Mouse (Mus musculus) MEL (cell line): Measurements from ENCODE around the gene Medag. TPM values are rescaled to one million over a fixed set of nuclear protein-coding genes. Genes with fewer than 3 reads are reported as not detected.

Source experiments
- DNase-seq: peaks from one replicate; pipeline ENCODE4 v3.0.0; 2011; ENCODE audit warnings: low read depth, low spot score
- H3K27ac ChIP-seq: 2 replicates; pipeline ENCODE4 v1.5.1; 2012; ENCODE audit warnings: low read depth, mild to moderate bottlenecking, control low read depth, low read length, moderate library complexity; ENCODE audit not compliant: control insufficient read depth
- H3K27me3 ChIP-seq, 2 experiments: fragments of 150-350 bp in 1 of 2; sonication (generic) in 1 of 2; 2 replicates each; pipeline ENCODE4 v1.6.1; 2012; ENCODE audit warnings: low read length in 2 of 2, mild to moderate bottlenecking in 2 of 2, improper control_type of control experiment in 1 of 2, moderate library complexity in 1 of 2; ENCODE audit not compliant: insufficient read depth in 2 of 2, control insufficient read depth in 1 of 2
- H3K36me3 ChIP-seq, 2 experiments: 2 replicates each; pipeline ENCODE4 v1.6.1; 2012 to 2014; ENCODE audit warnings: low read length in 2 of 2, improper control_type of control experiment in 1 of 2, inconsistent platforms in 1 of 2, mild to moderate bottlenecking in 1 of 2; ENCODE audit not compliant: insufficient read depth in 2 of 2, control insufficient read depth in 1 of 2
- H3K4me1 ChIP-seq, 2 experiments: fragments of 150-350 bp in 1 of 2; sonication (generic) in 1 of 2; 2 replicates each; pipeline ENCODE4 v1.6.1; 2012; ENCODE audit warnings: low read length in 2 of 2, improper control_type of control experiment in 1 of 2, mild to moderate bottlenecking in 1 of 2; ENCODE audit not compliant: insufficient read depth in 2 of 2, control insufficient read depth in 1 of 2
- H3K4me3 ChIP-seq, 2 experiments: fragments of 150-350 bp in 1 of 2; sonication (generic) in 1 of 2; 2 replicates each; pipeline ENCODE4 v1.5.1; 2012; ENCODE audit warnings: low read depth in 2 of 2, low read length in 2 of 2, mild to moderate bottlenecking in 2 of 2, moderate library complexity in 2 of 2, control low read depth in 1 of 2, improper control_type of control experiment in 1 of 2; ENCODE audit not compliant: control insufficient read depth in 1 of 2, insufficient read depth in 1 of 2
- H3K79me2 ChIP-seq: 2 replicates; pipeline ENCODE4 v1.6.1; 2012; ENCODE audit warnings: mild to moderate bottlenecking, low read length, moderate library complexity; ENCODE audit not compliant: control insufficient read depth, poor library complexity, insufficient read depth
- H3K9ac ChIP-seq: 2 replicates; pipeline ENCODE4 v1.6.1; 2012; ENCODE audit warnings: low read depth, mild to moderate bottlenecking, control low read depth, low read length, moderate library complexity; ENCODE audit not compliant: control insufficient read depth, poor library complexity, severe bottlenecking
- H3K9me3 ChIP-seq: fragments of 150-350 bp; sonication (generic); replicated peaks from 2 replicates; pipeline ENCODE4 v1.6.1; 2012; ENCODE audit warnings: mild to moderate bottlenecking, low read length, improper control_type of control experiment, moderate library complexity; ENCODE audit not compliant: insufficient read depth
- BHLHE40 ChIP-seq: IDR thresholded peaks from 2 replicates; pipeline ENCODE4 v1.6.1; 2012; ENCODE audit warnings: low read depth, mild to moderate bottlenecking, inconsistent platforms, low read length, improper control_type of control experiment, borderline replicate concordance
- CHD1 ChIP-seq: IDR thresholded peaks from 2 replicates; pipeline ENCODE4 v1.6.1; 2012; ENCODE audit warnings: low read depth, mild to moderate bottlenecking, inconsistent platforms, low read length, improper control_type of control experiment
- CHD2 ChIP-seq: IDR thresholded peaks from 2 replicates; pipeline ENCODE4 v1.6.1; 2011; ENCODE audit warnings: low read length, improper control_type of control experiment
- CTCF ChIP-seq, 3 experiments: IDR thresholded peaks in 2 of 3; conservative IDR thresholded peaks in 1 of 3; 2 replicates each; pipeline ENCODE4 v1.5.1; 2011 to 2012; ENCODE audit warnings: low read length in 3 of 3, low read depth in 2 of 3, mild to moderate bottlenecking in 2 of 3, improper control_type of control experiment in 1 of 3, inconsistent platforms in 1 of 3, mixed read lengths in 1 of 3, moderate library complexity in 1 of 3; ENCODE audit not compliant: control insufficient read depth in 1 of 3, insufficient read depth in 1 of 3, poor library complexity in 1 of 3, severe bottlenecking in 1 of 3
- E2F4 ChIP-seq: IDR thresholded peaks from 2 replicates; pipeline ENCODE4 v1.6.1; 2011; ENCODE audit warnings: low read depth, low read length, improper control_type of control experiment, borderline replicate concordance
- ELF1 ChIP-seq: IDR thresholded peaks from 2 replicates; pipeline ENCODE4 v1.6.1; 2014; ENCODE audit warnings: low read depth, mild to moderate bottlenecking, inconsistent platforms, low read length, improper control_type of control experiment, moderate library complexity
- EP300 ChIP-seq, 2 experiments: IDR thresholded peaks; 2 replicates each; pipeline ENCODE4 v1.6.1; 2011; ENCODE audit warnings: improper control_type of control experiment in 2 of 2, low read length in 2 of 2, low read depth in 1 of 2, mild to moderate bottlenecking in 1 of 2
- ETS1 ChIP-seq: IDR thresholded peaks from 2 replicates; pipeline ENCODE4 v1.6.1; 2012; ENCODE audit warnings: low read depth, mild to moderate bottlenecking, inconsistent platforms, low read length, improper control_type of control experiment, moderate library complexity
- GABPA ChIP-seq: IDR thresholded peaks from 2 replicates; pipeline ENCODE4 v1.6.1; 2012; ENCODE audit warnings: low read depth, mild to moderate bottlenecking, inconsistent platforms, low read length, improper control_type of control experiment, moderate library complexity
- GATA1 ChIP-seq: IDR thresholded peaks from 2 replicates; pipeline ENCODE4 v1.6.1; 2011; ENCODE audit warnings: low read depth, low read length, improper control_type of control experiment
- HCFC1 ChIP-seq: IDR thresholded peaks from 2 replicates; pipeline ENCODE4 v1.6.1; 2012; ENCODE audit warnings: low read depth, mild to moderate bottlenecking, inconsistent platforms, low read length, improper control_type of control experiment, moderate library complexity
- JUND ChIP-seq: IDR thresholded peaks from 2 replicates; pipeline ENCODE4 v1.6.1; 2011; ENCODE audit warnings: low read depth, mild to moderate bottlenecking, improper control_type of control experiment, low read length
- KAT2A ChIP-seq: conservative IDR thresholded peaks from 2 replicates; pipeline ENCODE4 v1.6.1; 2012; ENCODE audit warnings: low read depth, low read length, improper control_type of control experiment, inconsistent platforms
- MAFK ChIP-seq: IDR thresholded peaks from 2 replicates; pipeline ENCODE4 v1.6.1; 2011; ENCODE audit warnings: low read depth, mild to moderate bottlenecking, low read length, improper control_type of control experiment, borderline replicate concordance
- MAX ChIP-seq: IDR thresholded peaks from 2 replicates; pipeline ENCODE4 v1.6.1; 2011; ENCODE audit warnings: low read length, improper control_type of control experiment
- MAZ ChIP-seq: IDR thresholded peaks from 2 replicates; pipeline ENCODE4 v1.6.1; 2012; ENCODE audit warnings: low read depth, mild to moderate bottlenecking, inconsistent platforms, low read length, improper control_type of control experiment
- MEF2A ChIP-seq: IDR thresholded peaks from 2 replicates; pipeline ENCODE4 v1.6.1; 2014; ENCODE audit warnings: low read depth, mild to moderate bottlenecking, inconsistent platforms, low read length, improper control_type of control experiment; ENCODE audit not compliant: poor library complexity, insufficient replicate concordance, severe bottlenecking; ENCODE audit errors: extremely low read depth
- MXI1 ChIP-seq: IDR thresholded peaks from 2 replicates; pipeline ENCODE4 v1.6.1; 2011; ENCODE audit warnings: mild to moderate bottlenecking, low read depth, low read length, improper control_type of control experiment
- MYB ChIP-seq: IDR thresholded peaks from 2 replicates; pipeline ENCODE4 v1.6.1; 2011; ENCODE audit warnings: mild to moderate bottlenecking, low read depth, low read length, improper control_type of control experiment
- MYC ChIP-seq: IDR thresholded peaks from 2 replicates; pipeline ENCODE4 v1.6.1; 2011; ENCODE audit warnings: low read depth, mild to moderate bottlenecking, low read length, improper control_type of control experiment, moderate library complexity
- NELFE ChIP-seq: IDR thresholded peaks from 2 replicates; pipeline ENCODE4 v1.6.1; 2011; ENCODE audit warnings: low read depth, low read length, improper control_type of control experiment
- NRF1 ChIP-seq: IDR thresholded peaks from 2 replicates; pipeline ENCODE4 v1.6.1; 2014; ENCODE audit warnings: low read depth, mild to moderate bottlenecking, inconsistent platforms, low read length, improper control_type of control experiment, moderate library complexity; ENCODE audit not compliant: poor library complexity, insufficient read depth, severe bottlenecking
- POLR2AphosphoS2 ChIP-seq: IDR thresholded peaks from 2 replicates; pipeline ENCODE4 v1.6.1; 2011; ENCODE audit warnings: low read length, improper control_type of control experiment
- POLR2AphosphoS5 ChIP-seq: IDR thresholded peaks from 2 replicates; pipeline ENCODE4 v1.6.1; 2012; ENCODE audit warnings: low read depth, borderline replicate concordance, mild to moderate bottlenecking, inconsistent platforms, low read length, moderate library complexity, mixed read lengths
- RAD21 ChIP-seq: IDR thresholded peaks from 2 replicates; pipeline ENCODE4 v1.6.1; 2011; ENCODE audit warnings: mild to moderate bottlenecking, low read depth, low read length, improper control_type of control experiment
- RCOR1 ChIP-seq: IDR thresholded peaks from 2 replicates; pipeline ENCODE4 v1.6.1; 2012; ENCODE audit warnings: low read depth, mild to moderate bottlenecking, inconsistent platforms, low read length, improper control_type of control experiment
- SIN3A ChIP-seq: IDR thresholded peaks from 2 replicates; pipeline ENCODE4 v1.6.1; 2012; ENCODE audit warnings: low read length, improper control_type of control experiment, inconsistent platforms
- SMC3 ChIP-seq: IDR thresholded peaks from 2 replicates; pipeline ENCODE4 v1.6.1; 2011; ENCODE audit warnings: low read depth, low read length, improper control_type of control experiment
- TAL1 ChIP-seq: IDR thresholded peaks from 2 replicates; pipeline ENCODE4 v1.6.1; 2012; ENCODE audit warnings: mild to moderate bottlenecking, inconsistent platforms, low read length, moderate library complexity, mixed read lengths
- TBP ChIP-seq: IDR thresholded peaks from 2 replicates; pipeline ENCODE4 v1.8.0; 2011; ENCODE audit warnings: low read depth, low read length, improper control_type of control experiment
- TCF12 ChIP-seq: IDR thresholded peaks from 2 replicates; pipeline ENCODE4 v1.6.1; 2014; ENCODE audit warnings: low read depth, mild to moderate bottlenecking, inconsistent platforms, low read length, improper control_type of control experiment, moderate library complexity
- UBTF ChIP-seq: IDR thresholded peaks from 2 replicates; pipeline ENCODE4 v1.6.1; 2012; ENCODE audit warnings: low read depth, mild to moderate bottlenecking, inconsistent platforms, low read length, improper control_type of control experiment, moderate library complexity, borderline replicate concordance; ENCODE audit not compliant: insufficient read depth
- USF1 ChIP-seq: IDR thresholded peaks from 2 replicates; pipeline ENCODE4 v1.6.1; 2014; ENCODE audit warnings: low read depth, mild to moderate bottlenecking, inconsistent platforms, low read length, improper control_type of control experiment, moderate library complexity
- USF2 ChIP-seq, 2 experiments: IDR thresholded peaks; 2 replicates each; pipeline ENCODE4 v1.6.1; 2011 to 2012; ENCODE audit warnings: improper control_type of control experiment in 2 of 2, low read length in 2 of 2, borderline replicate concordance in 1 of 2, inconsistent platforms in 1 of 2, low read depth in 1 of 2, mild to moderate bottlenecking in 1 of 2; ENCODE audit not compliant: insufficient read depth in 1 of 2
- ZC3H11A ChIP-seq: IDR thresholded peaks from 2 replicates; pipeline ENCODE4 v1.6.1; 2012; ENCODE audit warnings: low read depth, mild to moderate bottlenecking, inconsistent platforms, low read length, improper control_type of control experiment
- ZKSCAN1 ChIP-seq: IDR thresholded peaks from 2 replicates; pipeline ENCODE4 v1.6.1; 2012; ENCODE audit warnings: low read depth, mild to moderate bottlenecking, inconsistent platforms, low read length, improper control_type of control experiment, moderate library complexity
- ZMIZ1 ChIP-seq: IDR thresholded peaks from 2 replicates; pipeline ENCODE4 v1.6.1; 2012; ENCODE audit warnings: low read depth, mild to moderate bottlenecking, inconsistent platforms, low read length, improper control_type of control experiment, moderate library complexity
- polyA plus RNA-seq, 2 experiments: library from polyadenylated mRNA; stranded (reverse) in 1 of 2; unstranded in 1 of 2; fragments of >175 nt in 1 of 2; fragments of >200 nt in 1 of 2; gene quantifications; 2 replicates each; pipeline versions ENCODE4 v1.2.1 to v1.2.4; 2012; ENCODE audit warnings: low replicate concordance in 2 of 2, low read depth in 1 of 2; ENCODE audit not compliant: insufficient read length in 2 of 2, insufficient read depth in 1 of 2, missing spikeins in 1 of 2
- total RNA-seq: library from RNA; depleted of rRNA; stranded (reverse); fragments of 300-350 nt; gene quantifications from 2 replicates; pipeline ENCODE4 v1.2.3, GENCODE M21; 2012

The Medag gene
- total and polyA plus RNA-seq, 3 experiments: not detected

- Histone ChIP-seq H3K4me3 (peak overlapping the region; percentile 8 to 25), H3K79me2 (no peaks in the 10 kb centered on the region), H3K4me1 (peaks cover 4 to 35% of the 10 kb centered on the region in 2 experiments), H3K27ac (peak overlapping the region; percentile 31; the same call in 1 of the 2 replicates), H3K36me3 (peaks cover 0 to 12% of the 10 kb centered on the region in 2 experiments; a peak in 2 of 4 replicates), H3K9ac (peak overlapping the region; percentile 15; the same call in 1 of the 2 replicates), H3K27me3 (0 out of 4 replicates have a peak, but pooled peaks cover 0 to 1% of the 10 kb centered on the region in 2 experiments), H3K9me3 (no peaks in the 10 kb centered on the region)
- peak; percentile 80 for DNase-seq
- TF ChIP-seq RCOR1 (peak; percentile 84), JUND (0 out of 2 replicates have a peak, but pooled peaks have one; percentile 13), BHLHE40 (no peak), NELFE (no peak), TAL1 (peak; percentile 70), ELF1 (peak; percentile 68; the same call in 1 of the 2 replicates), MYC (peak; percentile 65; the same call in 1 of the 2 replicates), E2F4 (no peak), KAT2A (no peak), POLR2AphosphoS2 (no peak), MYB (no peak; the same call in 1 of the 2 replicates), UBTF (no peak), TCF12 (peak; percentile 69), RAD21 (no peak), MXI1 (peak; percentile 54), SIN3A (peak; percentile 82), USF1 (no peak), GATA1 (peak; percentile 81), HCFC1 (0 out of 2 replicates have a peak, but pooled peaks have one; percentile 37), EP300 (IDR thresholded peaks at IDR 0.05; ENCODE audit: low read depth in 1 of 2, low read length in 2 of 2) (peak; percentile 86 to 90), MAZ (peak; percentile 65; the same call in 1 of the 2 replicates), ZKSCAN1 (no peak), SMC3 (no peak), MAX (no peak; the same call in 1 of the 2 replicates), NRF1 (no peak), MEF2A (no peak), POLR2AphosphoS5 (no peak), TBP (peak; percentile 58; the same call in 1 of the 2 replicates), CHD2 (peak; percentile 64), ETS1 (peak; percentile 70), CHD1 (no peak), ZMIZ1 (no peak), CTCF (IDR thresholded peaks at IDR 0.05 in 2 of 3, conservative IDR thresholded peaks at IDR 0.05 in 1 of 3; ENCODE audit: control insufficient read depth in 1 of 3, insufficient read depth in 1 of 3, low read depth in 2 of 3, low read length in 3 of 3, poor library complexity in 1 of 3, severe bottlenecking in 1 of 3) (no peak), USF2 (IDR thresholded peaks at IDR 0.05; ENCODE audit: borderline replicate concordance in 1 of 2, insufficient read depth in 1 of 2, low read depth in 1 of 2, low read length in 2 of 2) (no peak), GABPA (no peak), ZC3H11A (no peak), MAFK (no peak)
Observed at GRCm38 (mm10) chr5:149377253-149377652, 34.3 kb upstream of the Medag start.
